Mouse (Mus musculus) ES-E14 (cell line): ENCODE measurements around the gene Htr1b. TPM values are rescaled to one million over a fixed set of nuclear protein-coding genes. Genes with fewer than 3 reads are reported as not detected.

Experiments used
- DNase-seq: peaks from one replicate; pipeline ENCODE4 v3.0.0-alpha.2; 2013; ENCODE audit warnings: low read depth, low spot score
- H3K27ac ChIP-seq: 2 replicates; pipeline ENCODE4 v1.5.1; 2012; ENCODE audit warnings: low read depth, mild to moderate bottlenecking, low read length, moderate library complexity, mixed read lengths; ENCODE audit not compliant: poor library complexity, insufficient read depth, severe bottlenecking
- H3K36me3 ChIP-seq: 2 replicates; pipeline ENCODE4 v1.6.1; 2012; ENCODE audit warnings: mild to moderate bottlenecking, low read length, moderate library complexity, mixed read lengths; ENCODE audit not compliant: control insufficient read depth, poor library complexity, insufficient read depth, severe bottlenecking
- H3K4me1 ChIP-seq, 2 experiments: fragments of 150-350 bp in 1 of 2; sonication (generic) in 1 of 2; 2 replicates each; pipeline ENCODE4 v1.6.1; 2012; ENCODE audit warnings: low read length in 2 of 2, mild to moderate bottlenecking in 1 of 2, mixed read lengths in 1 of 2; ENCODE audit not compliant: control insufficient read depth in 2 of 2, insufficient read depth in 2 of 2, poor library complexity in 1 of 2
- H3K4me3 ChIP-seq, 2 experiments: fragments of 150-350 bp in 1 of 2; sonication (generic) in 1 of 2; 2 replicates each; pipeline ENCODE4 v1.5.1; 2012; ENCODE audit warnings: low read length in 2 of 2, low read depth in 1 of 2, mild to moderate bottlenecking in 1 of 2, mixed read lengths in 1 of 2; ENCODE audit not compliant: insufficient read depth in 1 of 2, poor library complexity in 1 of 2, severe bottlenecking in 1 of 2
- H3K9ac ChIP-seq: 2 replicates; pipeline ENCODE4 v1.6.1; 2012; ENCODE audit warnings: low read depth, mild to moderate bottlenecking, low read length, mixed read lengths; ENCODE audit not compliant: poor library complexity, insufficient read depth, severe bottlenecking
- H3K9me3 ChIP-seq: fragments of 150-350 bp; sonication (generic); 2 replicates; pipeline ENCODE4 v1.6.1; 2012; ENCODE audit warnings: low read depth, mild to moderate bottlenecking, low read length; ENCODE audit not compliant: control insufficient read depth, insufficient read depth
- CHD2 ChIP-seq: IDR thresholded peaks from 2 replicates; pipeline ENCODE4 v1.6.1; 2014; ENCODE audit warnings: mild to moderate bottlenecking, low read depth, low read length, inconsistent platforms
- HCFC1 ChIP-seq: IDR thresholded peaks from 2 replicates; pipeline ENCODE4 v1.6.1; 2012; ENCODE audit warnings: low read length, inconsistent platforms, borderline replicate concordance; ENCODE audit not compliant: insufficient read depth
- MAFK ChIP-seq: IDR thresholded peaks from 2 replicates; pipeline ENCODE4 v1.6.1; 2014; ENCODE audit warnings: mild to moderate bottlenecking, low read depth, low read length, inconsistent platforms; ENCODE audit not compliant: insufficient read depth
- ZC3H11A ChIP-seq: IDR thresholded peaks from 2 replicates; pipeline ENCODE4 v1.6.1; 2012; ENCODE audit warnings: low read depth, mild to moderate bottlenecking, inconsistent platforms, low read length, borderline replicate concordance
- ZNF384 ChIP-seq: IDR thresholded peaks from 2 replicates; pipeline ENCODE4 v1.6.1; 2012; ENCODE audit warnings: low read depth, low read length, inconsistent platforms
- in situ Hi-C, 2 experiments: fragments of 600-800 bp; cut with MboI; formaldehyde crosslinking; loops; one replicate each; pipeline ENCODE4 v1.15.1; 2025; ENCODE audit warnings: low sequenced_read_pairs in 2 of 2, inconsistent platforms in 1 of 2; ENCODE audit not compliant: unreplicated experiment in 2 of 2
- total RNA-seq: library from RNA; depleted of rRNA; stranded (reverse); fragments of 300-350 nt; gene quantifications from 2 replicates; pipeline ENCODE4 v1.2.3, GENCODE M21; 2012

Gene Htr1b
- total RNA-seq, 1 experiment = 1.5 TPM

DNA sequence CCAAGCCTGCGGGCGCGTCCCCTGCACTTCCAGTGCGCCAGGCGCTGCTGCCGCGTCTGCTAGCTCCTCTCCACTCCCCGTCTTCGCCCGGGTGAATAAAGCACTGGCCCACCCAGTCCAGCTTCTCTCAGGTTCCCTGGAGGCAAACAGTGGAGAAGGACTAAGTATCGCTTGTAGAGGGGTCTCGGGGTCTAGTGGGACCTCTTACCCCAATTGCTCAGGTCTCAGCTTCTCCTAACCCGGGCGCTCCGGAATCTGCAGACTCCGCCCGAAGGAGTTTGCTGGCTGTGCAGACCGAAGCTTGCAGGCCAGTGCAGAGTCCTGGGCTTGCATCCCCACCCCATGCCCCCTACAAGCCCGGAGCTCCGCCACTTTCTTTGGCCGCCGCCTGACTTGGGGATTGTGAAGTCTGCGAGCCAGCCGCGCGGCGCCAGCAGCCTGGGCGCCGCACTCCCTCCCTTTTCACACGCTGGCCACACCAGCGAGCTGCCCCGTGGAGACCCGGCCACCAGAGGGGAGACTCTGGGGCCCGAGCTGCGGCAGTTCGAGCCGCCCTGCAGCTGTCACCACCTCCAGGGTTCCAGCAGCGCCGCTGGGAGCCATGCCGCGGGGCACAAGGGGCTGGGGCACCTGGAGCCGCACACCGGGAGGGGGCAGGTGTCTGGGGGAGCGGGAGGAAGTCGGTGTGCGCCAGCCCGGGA, 742 bp downstream of the Htr1b start:
- Histone ChIP-seq H3K4me3 (peak overlapping the region; percentile 78 to 86), H3K27ac (no peak overlapping the region), H3K4me1 (peaks cover 0 to 5% of the 10 kb centered on the region in 2 experiments; a peak in 1 of 4 replicates), H3K9ac (peak overlapping the region; percentile 54), H3K36me3 (no peaks in the 10 kb centered on the region), H3K9me3 (no peaks in the 10 kb centered on the region)
- peak; percentile 28 for DNase-seq
- in situ Hi-C loops = no loop called here
- TF ChIP-seq HCFC1 (no peak), ZNF384 (no peak), ZC3H11A (no peak), CHD2 (no peak), MAFK (no peak)

DNA sequence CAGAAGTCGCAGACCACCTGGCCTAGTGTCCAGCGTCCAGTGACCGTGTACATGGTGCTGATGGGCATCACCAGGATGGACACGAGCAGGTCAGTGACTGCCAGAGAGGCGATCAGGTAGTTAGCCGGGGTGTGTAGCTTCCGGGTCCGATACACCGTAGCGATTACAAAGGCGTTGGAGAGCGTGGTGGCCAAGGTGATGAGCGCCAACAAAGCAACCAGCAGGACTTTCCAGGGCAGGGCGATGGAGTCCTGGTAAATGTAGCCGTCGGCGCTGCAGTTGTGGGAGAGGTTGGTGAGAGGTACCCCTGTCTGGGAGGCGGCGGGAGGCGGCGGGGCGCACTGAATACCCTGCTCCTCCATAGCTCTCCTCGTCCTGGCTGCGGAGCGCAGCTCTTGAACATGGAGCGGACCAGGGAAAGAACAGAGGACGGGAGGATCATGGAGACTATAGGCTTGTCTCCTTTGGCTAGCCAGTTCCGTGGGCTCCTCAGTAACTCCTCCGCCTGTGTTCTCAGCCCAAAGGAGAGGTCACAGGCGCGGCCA, 1.4 kb downstream of the Htr1b start:
- Histone ChIP-seq H3K9me3 (no peaks in the 10 kb centered on the region), H3K9ac (peak overlapping the region; percentile 13; the same call in 1 of the 2 replicates), H3K4me3 (peak overlapping the region; percentile 78 to 86), H3K4me1 (peaks cover 0 to 5% of the 10 kb centered on the region in 2 experiments; a peak in 1 of 4 replicates), H3K27ac (no peak overlapping the region), H3K36me3 (no peaks in the 10 kb centered on the region)
- in situ Hi-C loops = no loop called here
- TF ChIP-seq ZC3H11A (no peak), MAFK (no peak), CHD2 (no peak)
- peak; percentile 1 for DNase-seq

DNA sequence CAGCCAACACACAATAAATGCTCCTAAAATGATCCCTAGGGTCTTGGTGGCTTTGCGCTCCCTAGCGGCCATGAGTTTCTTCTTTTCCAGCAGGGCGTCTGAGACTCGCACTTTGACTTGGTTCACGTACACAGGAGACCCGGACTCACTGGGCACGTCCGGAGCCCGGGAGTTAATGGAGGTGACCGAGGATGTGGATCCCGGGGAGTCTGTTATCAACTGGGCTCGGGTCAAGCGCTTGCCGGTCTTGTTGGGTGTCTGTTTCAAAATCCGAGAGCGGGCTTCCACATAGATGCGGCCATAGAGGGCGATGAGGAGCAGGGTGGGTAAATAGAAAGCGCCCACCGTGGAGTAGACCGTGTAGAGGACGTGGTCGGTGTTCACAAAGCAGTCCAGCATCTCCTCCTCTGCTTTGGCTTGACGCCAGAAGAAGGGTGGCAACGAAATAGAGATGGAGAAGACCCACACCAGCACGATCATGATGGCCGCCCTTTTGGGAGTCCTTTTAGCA, 2.0 kb downstream of the Htr1b start:
- in situ Hi-C loops = no loop called here
- no peak overlapping the region for H3K27ac ChIP-seq

DNA sequence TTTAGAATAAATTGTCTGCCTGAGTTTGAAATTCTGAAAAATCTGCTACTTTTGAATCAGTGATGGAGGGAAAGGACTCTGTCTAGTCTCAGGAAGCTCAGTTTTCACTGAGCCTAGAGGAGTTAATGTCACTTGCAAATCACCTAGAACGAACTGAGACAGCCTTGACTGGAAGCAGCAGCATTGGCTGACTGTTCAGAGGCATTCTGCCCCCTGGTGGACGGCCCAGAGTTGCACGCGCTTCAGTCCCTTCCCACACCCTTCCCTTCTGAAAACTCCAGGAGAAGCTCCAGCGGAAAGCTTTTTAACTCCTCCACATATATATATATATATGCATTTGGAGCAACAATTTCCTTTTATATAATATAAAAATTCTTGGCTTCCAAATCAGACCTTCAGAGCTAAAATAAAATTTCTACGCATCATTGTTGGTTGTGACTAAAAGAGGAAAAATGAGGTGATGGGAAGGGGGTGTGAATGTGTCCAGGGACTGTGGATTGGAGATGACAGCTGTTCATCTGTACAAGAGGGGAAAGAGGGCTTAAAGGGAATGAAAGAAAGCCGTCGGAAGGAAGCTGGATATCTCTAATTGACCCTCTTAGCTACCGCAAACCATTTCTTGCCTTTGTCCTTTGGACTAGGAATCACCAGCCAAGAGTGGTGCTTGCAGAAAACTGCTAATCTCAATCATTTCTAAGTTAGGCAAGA, 6.6 kb downstream of the Htr1b start:
- TF ChIP-seq ZNF384 (no peak), HCFC1 (no peak), ZC3H11A (peak; percentile 65), CHD2 (no peak), MAFK (no peak)
- DNase-seq = peak; percentile 55
- Histone ChIP-seq H3K4me1 (peaks cover 0 to 3% of the 10 kb centered on the region in 2 experiments; a peak in 1 of 4 replicates), H3K36me3 (no peaks in the 10 kb centered on the region), H3K27ac (no peak overlapping the region), H3K4me3 (no peak overlapping the region), H3K9ac (no peak overlapping the region), H3K9me3 (no peaks in the 10 kb centered on the region)
- in situ Hi-C loops = no loop called here

More for the DNA sequence above, 2.0 kb downstream of the Htr1b start:
- H3K4me1 ChIP-seq = peaks cover 0 to 5% of the 10 kb centered on the region in 2 experiments; a peak in 1 of 4 replicates
- no peak overlapping the region for H3K9ac ChIP-seq
- TF ChIP-seq CHD2 (no peak), MAFK (no peak), HCFC1 (no peak), ZC3H11A (no peak), ZNF384 (no peak)
- H3K4me3 ChIP-seq = peak overlapping the region; percentile 78 to 86; a peak in 3 of 4 replicates
- no peaks in the 10 kb centered on the region for H3K36me3 ChIP-seq
- peak; percentile 11 for DNase-seq
- no peaks in the 10 kb centered on the region for H3K9me3 ChIP-seq
